Mouse (Mus musculus) erythroid progenitor cell, adult 5-6 weeks (primary cell): ENCODE results near the gene Slc43a3. TPM values are rescaled to one million over a fixed set of nuclear protein-coding genes. Genes with fewer than 3 reads are reported as not detected.

Source experiments
- ATAC-seq: replicated peaks from 2 replicates; pipeline ENCODE4 v1.8.0; 2016; ENCODE audit warnings: moderate number of reproducible peaks, mild to moderate bottlenecking, moderate TSS enrichment, inconsistent platforms; ENCODE audit not compliant: poor library complexity, low FRiP score, severe bottlenecking
- total RNA-seq, 2 experiments: library from RNA; stranded (forward) in 1 of 2; stranded (reverse) in 1 of 2; fragments of 150-400 nt in 1 of 2; fragments of 186-747, 209-891 nt in 1 of 2; gene quantifications; 2 replicates each; pipeline versions ENCODE4 v1.2.3 to v1.2.4; 2015 to 2017; ENCODE audit warnings: low replicate concordance in 2 of 2

Slc43a3 gene
- total RNA-seq, 2 experiments from 2014 or later: 465 to 538 TPM

DNA sequence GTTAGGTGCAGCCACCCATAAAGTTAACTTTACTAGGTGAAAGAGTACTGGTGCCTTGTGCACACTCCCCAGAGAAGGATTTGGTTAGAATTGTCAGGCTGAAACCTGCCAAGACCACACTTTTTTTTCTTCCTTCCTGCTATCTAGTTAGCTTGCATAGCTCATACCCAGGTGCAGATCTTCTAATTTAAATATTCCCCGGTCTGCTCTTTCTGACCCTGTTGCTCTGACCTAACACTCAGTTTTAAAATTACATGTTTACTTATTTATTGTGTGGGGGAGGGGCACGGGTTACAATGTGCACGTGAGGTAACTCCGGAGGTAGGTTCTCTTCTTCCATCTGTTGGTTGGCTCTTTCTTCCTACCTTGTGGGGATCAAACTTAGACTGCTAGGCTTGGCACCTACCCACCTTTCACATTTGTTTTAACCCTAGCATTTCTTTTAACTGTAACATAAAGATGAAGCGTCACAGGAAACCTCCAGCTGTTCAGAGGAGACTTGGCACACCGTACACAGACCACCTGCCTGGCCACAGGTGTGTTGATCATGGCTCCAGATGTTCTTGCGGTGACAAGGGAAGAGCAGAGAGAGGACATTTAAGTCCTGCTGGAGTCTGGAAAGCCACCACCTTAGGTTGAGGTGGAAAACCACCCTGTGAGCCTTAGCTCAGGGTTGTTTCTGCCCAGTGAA, 27.9 kb downstream of the Slc43a3 start:
- no peak for ATAC-seq

DNA sequence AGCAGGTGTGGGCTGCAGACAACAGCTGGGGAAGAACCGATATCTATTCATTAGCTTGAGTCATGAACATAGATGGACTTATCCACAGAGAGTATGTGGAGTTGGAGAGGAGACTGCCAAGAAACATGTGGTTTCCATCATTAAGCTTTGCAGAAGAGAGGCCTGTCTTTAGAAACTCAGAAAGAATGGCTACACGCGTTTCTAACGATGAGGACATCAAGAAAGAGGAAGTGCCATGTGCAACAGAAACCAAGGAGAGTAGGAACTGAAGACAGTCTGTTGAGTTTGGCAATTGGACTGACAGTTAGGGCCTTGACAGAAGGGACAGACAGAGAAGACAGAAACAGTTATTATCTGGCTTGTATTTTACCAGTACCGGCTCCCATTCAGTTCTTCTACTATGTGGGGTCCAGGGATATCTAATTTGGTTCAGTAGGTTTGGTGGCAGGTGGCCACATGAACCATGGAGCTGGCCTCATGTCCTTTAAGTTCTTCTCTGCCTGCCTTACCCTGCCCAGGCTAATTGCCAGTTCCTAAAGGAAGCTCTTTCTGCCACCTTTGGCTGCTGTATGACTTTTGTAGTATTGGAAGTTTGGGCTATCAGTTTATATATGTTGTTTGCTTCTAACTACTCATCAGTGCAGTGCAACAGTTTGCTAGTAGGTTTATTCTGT, 31.1 kb downstream of the Slc43a3 start:
- ATAC-seq: no peak

DNA sequence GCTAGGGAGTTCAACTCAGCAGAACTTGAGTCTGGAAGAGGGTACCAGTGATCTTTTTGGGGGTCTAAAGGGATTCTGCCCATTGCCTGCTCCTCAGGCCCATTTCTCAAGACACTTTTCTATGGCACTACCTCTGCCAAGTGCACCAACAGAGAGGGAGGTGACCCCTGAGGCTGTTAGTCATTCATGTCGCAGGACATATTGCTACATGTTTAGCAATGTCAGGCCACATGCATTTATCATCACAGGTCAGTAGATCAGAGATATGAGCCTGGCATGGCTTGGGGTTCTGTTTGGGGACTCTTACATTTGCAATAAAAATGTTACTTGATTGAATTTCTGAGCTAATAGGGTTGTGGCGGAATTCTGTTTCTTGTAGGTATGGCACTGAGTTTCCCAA, 39.2 kb downstream of the Slc43a3 start:
- no peak for ATAC-seq

DNA sequence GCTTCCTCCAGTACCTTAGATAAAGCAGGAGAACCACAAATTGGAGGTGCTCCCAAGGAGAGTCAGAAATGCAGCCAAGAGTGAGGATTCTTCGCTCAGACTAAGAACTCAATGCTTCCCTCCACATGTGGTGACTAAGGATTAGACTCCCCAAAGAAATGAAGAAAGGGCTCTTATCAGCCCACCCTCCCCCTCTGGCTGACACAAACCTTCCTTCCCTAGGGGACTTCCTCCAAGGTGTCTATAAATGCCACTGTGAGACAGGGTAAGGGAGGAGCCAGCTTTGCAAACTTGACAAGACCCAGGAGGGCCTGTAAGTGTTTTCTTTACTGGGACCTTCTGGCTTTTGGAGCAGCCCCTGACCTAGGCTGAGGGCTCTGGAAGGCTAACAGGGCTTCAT, 43.8 kb downstream of the Slc43a3 start, which contains the start of gene Prg2:
Prg2 (plus strand) TSS at position 274 of the 400 bp plus-strand sequence.
- ATAC-seq: no peak

DNA sequence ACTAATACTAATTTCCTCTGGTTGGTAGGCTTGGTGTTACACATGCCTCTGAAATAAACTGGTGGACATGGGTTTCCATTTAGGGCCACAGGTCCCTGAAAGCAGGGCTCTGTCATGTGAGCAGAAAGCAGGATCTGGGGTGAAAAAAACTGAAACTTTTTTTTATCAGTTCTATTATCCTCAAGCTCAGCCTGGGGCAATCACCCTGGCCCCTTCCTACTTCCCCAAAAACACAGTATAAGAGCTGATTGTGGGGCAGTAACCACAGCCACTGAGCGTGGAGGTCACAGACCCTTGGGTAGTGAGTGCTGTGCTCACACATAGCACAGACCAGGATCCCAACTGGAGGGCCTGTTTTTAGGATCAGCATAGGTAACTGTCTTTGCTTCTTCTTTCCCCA, 51.6 kb downstream of the Slc43a3 start, which contains the start of gene Prg3:
Prg3 (plus strand) TSS at position 286 of the 400 bp plus-strand sequence.
- ATAC-seq: no peak

DNA sequence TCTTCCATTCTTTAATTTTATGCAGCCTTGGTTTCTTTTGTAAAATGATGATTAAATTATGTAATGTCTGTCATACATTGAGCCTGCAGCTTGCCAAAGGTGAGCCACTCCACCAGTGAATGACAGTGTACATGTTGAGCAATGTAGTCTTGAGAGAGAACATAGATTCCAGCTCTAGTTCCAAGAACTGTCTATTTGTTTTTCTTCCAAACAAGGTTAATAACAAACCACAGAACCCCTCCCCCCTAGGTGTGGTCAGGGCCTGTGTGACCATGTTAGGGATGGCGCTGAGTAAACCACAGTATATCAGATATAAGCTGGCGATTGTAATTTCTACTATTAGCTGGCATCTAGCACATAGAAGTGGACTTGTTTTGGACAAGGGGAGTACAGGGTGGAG, 60.0 kb downstream of the Slc43a3 start:
- ATAC-seq: no peak

DNA sequence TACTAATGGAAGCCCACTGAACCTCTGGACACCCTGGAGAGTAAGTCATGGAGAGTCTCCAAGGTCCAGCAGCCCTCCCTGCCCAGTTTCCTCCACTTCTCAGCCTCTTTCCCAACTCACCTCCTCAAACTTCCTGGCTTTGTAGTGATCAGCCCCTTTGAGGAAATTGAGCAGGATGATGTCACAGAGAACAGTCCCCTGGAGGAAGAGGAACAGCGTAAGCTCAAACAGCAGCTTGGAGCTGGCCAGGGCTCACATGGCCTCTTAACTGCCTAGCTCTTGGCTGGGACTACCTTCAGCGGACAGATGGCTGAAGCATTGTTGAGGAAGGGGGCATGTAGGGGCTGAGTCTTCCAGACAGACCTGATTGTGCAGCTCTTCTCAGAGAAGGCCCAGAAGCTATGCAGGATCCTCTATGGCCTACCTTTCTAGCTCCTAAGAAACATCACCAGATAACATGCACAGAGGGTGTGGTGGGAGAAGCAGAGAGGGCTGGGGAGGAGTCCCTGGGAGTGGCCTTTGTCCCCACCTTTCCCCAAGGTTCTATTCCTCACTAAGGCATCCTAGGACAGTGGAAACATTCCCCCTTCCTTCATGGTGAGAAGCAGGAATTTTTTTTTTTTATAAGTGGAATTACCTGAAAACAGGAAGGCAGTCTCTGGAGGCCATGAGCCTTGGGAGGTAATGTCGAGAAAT, 63.3 kb downstream of the Slc43a3 start:
- ATAC-seq: peak; percentile 73

DNA sequence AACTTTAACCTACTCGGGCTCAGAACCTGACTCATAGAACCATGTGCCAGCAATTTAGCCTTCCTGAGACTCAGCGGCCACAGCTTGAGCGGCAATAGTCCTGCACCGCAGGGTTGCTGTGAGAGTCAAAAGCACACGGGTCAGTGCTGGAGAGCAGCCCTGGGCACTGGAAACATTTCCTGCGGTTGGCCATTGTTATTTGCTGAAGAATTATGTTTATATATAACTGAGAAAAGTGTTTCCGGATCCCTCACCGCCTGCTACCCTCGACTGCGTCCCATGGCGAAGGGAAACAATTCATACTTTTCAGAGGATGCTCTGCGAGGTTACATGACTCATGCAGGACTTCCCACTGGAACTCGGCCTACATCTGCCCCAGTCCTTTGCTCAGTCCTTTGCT, 65.1 kb downstream of the Slc43a3 start:
- no peak for ATAC-seq

DNA sequence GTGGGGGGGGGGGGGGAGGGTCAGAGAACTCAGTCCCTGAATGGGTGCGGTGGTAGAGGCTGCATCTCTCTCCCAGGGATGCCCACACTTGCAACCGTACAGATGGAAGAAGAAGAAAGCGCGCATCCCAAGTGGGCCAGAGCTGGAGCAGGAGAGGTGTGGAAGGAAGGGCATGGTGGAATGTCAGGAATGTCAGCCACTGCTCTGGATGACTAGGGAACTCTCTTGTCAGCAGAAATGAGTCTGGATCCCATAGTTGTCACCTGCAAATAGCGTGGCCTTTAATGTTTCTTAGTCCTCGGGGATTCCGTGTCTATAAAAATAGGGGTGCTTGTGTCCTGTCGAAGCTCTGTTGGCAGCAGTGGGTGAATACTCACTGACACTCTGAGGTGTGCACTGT, 66.2 kb downstream of the Slc43a3 start:
- ATAC-seq: no peak

DNA sequence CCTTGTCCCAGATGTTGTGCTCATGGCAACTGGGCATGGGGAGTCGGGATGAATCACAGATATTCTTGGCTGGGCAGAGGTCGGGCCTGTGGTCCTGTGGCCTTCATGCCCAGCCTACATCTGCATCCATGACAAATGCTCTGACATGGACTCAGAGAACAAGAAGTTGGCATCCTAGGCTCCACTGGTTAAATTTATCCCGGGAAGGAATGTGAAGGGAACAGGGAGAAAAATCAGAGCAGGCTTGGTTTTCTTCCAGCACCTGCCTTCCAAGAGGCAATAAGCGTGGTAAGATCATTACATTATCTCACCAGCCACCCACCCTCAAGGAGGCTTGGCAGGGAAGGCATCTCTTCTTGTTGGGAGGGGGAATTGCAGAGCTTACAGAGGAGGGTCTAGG, 68.0 kb downstream of the Slc43a3 start:
- no peak for ATAC-seq

DNA sequence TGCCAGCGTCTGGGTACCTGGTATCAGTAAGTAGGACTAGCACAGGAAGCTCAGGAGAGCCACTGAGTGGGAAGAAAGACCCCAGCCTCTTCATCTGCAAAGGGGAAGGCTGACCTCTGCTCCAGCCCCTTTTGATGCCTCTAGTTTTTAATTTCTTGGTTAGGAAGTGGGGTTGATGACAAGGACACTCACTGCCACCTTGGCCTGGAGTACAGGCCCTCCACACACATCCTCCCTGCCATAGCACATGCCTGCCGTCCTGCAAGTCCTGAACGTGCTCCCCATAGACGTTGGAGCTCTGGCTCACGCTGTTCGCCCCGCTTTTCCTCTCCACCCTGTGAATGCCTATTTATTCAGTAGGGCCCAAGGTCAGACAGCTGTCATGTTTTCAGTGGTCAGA, 70.2 kb downstream of the Slc43a3 start:
- no peak for ATAC-seq

DNA sequence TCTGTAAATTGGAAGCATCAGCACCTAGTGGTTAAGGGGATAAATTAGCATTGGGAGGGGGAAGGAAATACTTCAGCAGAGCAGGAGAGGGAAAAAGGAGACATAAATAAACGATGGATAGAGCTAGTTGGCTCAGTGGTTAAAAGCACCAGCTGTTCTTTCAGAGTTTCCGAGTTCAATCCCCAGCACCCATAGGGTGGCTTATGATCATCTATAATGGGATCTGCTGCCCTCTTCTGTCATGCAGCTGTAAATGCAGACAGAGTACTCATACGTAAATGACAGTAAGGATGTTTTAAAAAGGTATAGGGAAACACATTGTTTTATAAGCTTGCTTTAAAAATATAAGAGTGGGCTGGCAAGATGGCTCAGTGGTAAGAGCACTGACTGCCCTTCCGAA, 71.3 kb downstream of the Slc43a3 start:
- ATAC-seq: no peak

Other genes starting within 250 kb of the Slc43a3 start
- gene Zdhhc5, start 221.4 kb upstream of the Slc43a3 start, total RNA-seq (2015; ENCODE audit: low replicate concordance): 67.0 and 77.5 TPM in 2 replicates
- gene Zdhhc5, start 221.4 kb upstream of the Slc43a3 start, total RNA-seq (2017; ENCODE audit: low replicate concordance): 83.7 and 85.0 TPM in 2 replicates
- gene Clp1, start 209.2 kb upstream of the Slc43a3 start, total RNA-seq (2015; ENCODE audit: low replicate concordance): 67.4 and 70.0 TPM in 2 replicates
- 26.2 and 54.4 TPM in 2 replicates for gene Clp1, start 209.2 kb upstream of the Slc43a3 start, total RNA-seq (2017; ENCODE audit: low replicate concordance)
- 377 and 399 TPM in 2 replicates for gene Ypel4, start 202.5 kb upstream of the Slc43a3 start, total RNA-seq (2015; ENCODE audit: low replicate concordance)
- gene Ypel4, start 202.5 kb upstream of the Slc43a3 start, total RNA-seq (2017; ENCODE audit: low replicate concordance): 327 and 382 TPM in 2 replicates
- not detected in 2 replicates for gene Gm19426, start 192.9 kb upstream of the Slc43a3 start, total RNA-seq (2015; ENCODE audit: low replicate concordance)
- gene Gm19426, start 192.9 kb upstream of the Slc43a3 start, total RNA-seq (2017; ENCODE audit: low replicate concordance): not detected in 2 replicates
- 0.72 and 12.6 TPM in 2 replicates for gene Serping1, start 161.1 kb upstream of the Slc43a3 start, total RNA-seq (2015; ENCODE audit: low replicate concordance)
- gene Serping1, start 161.1 kb upstream of the Slc43a3 start, total RNA-seq (2017; ENCODE audit: low replicate concordance): 1.8 and 3.8 TPM in 2 replicates
- 424 and 462 TPM in 2 replicates for gene Ube2l6, start 137.8 kb upstream of the Slc43a3 start, total RNA-seq (2015; ENCODE audit: low replicate concordance)
- 282 and 312 TPM in 2 replicates for gene Ube2l6, start 137.8 kb upstream of the Slc43a3 start, total RNA-seq (2017; ENCODE audit: low replicate concordance)
- not detected in 2 replicates for gene Smtnl1, start 113.9 kb upstream of the Slc43a3 start, total RNA-seq (2015; ENCODE audit: low replicate concordance)
- gene Smtnl1, start 113.9 kb upstream of the Slc43a3 start, total RNA-seq (2017; ENCODE audit: low replicate concordance): not detected in 2 replicates
- gene Timm10, start 109.6 kb upstream of the Slc43a3 start, total RNA-seq (2015; ENCODE audit: low replicate concordance): 16.8 and 17.3 TPM in 2 replicates
- gene Timm10, start 109.6 kb upstream of the Slc43a3 start, total RNA-seq (2017; ENCODE audit: low replicate concordance): 6.5 TPM in 1 of 2 replicates, not detected in the other
- 716 and 794 TPM in 2 replicates for gene Slc43a1, start 97.7 kb upstream of the Slc43a3 start, total RNA-seq (2015; ENCODE audit: low replicate concordance)
- gene Slc43a1, start 97.7 kb upstream of the Slc43a3 start, total RNA-seq (2017; ENCODE audit: low replicate concordance): 395 and 487 TPM in 2 replicates
- not detected in 2 replicates for gene Rtn4rl2, start 49.9 kb upstream of the Slc43a3 start, total RNA-seq (2015; ENCODE audit: low replicate concordance)
- not detected in 2 replicates for gene Rtn4rl2, start 49.9 kb upstream of the Slc43a3 start, total RNA-seq (2017; ENCODE audit: low replicate concordance)
- 91.5 and 93.5 TPM in 2 replicates for gene Prg2, start 43.9 kb downstream of the Slc43a3 start, total RNA-seq (2015; ENCODE audit: low replicate concordance)
- 123 and 136 TPM in 2 replicates for gene Prg2, start 43.9 kb downstream of the Slc43a3 start, total RNA-seq (2017; ENCODE audit: low replicate concordance)
- gene Prg3, start 51.6 kb downstream of the Slc43a3 start, total RNA-seq (2015; ENCODE audit: low replicate concordance): 3.4 and 10.1 TPM in 2 replicates
- 8.2 and 32.4 TPM in 2 replicates for gene Prg3, start 51.6 kb downstream of the Slc43a3 start, total RNA-seq (2017; ENCODE audit: low replicate concordance)
- gene Ssrp1, start 100.7 kb downstream of the Slc43a3 start, total RNA-seq (2015; ENCODE audit: low replicate concordance): 112 TPM in 2 replicates
- gene Ssrp1, start 100.7 kb downstream of the Slc43a3 start, total RNA-seq (2017; ENCODE audit: low replicate concordance): 221 and 237 TPM in 2 replicates
- 1.1 and 1.3 TPM in 2 replicates for gene P2rx3, start 100.9 kb downstream of the Slc43a3 start, total RNA-seq (2015; ENCODE audit: low replicate concordance)
- not detected in 2 replicates for gene P2rx3, start 100.9 kb downstream of the Slc43a3 start, total RNA-seq (2017; ENCODE audit: low replicate concordance)
- 1.1 TPM in 1 of 2 replicates, not detected in the other for gene Tnks1bp1, start 111.4 kb downstream of the Slc43a3 start, total RNA-seq (2015; ENCODE audit: low replicate concordance)
- gene Tnks1bp1, start 111.4 kb downstream of the Slc43a3 start, total RNA-seq (2017; ENCODE audit: low replicate concordance): 0.23 and 2.6 TPM in 2 replicates
- gene Aplnr, start 199.6 kb downstream of the Slc43a3 start, total RNA-seq (2015; ENCODE audit: low replicate concordance): 1.3 TPM in 1 of 2 replicates, not detected in the other
- not detected in 2 replicates for gene Aplnr, start 199.6 kb downstream of the Slc43a3 start, total RNA-seq (2017; ENCODE audit: low replicate concordance)